Mouse (Mus musculus) c-Kit-positive CD71-negative TER-119-negative erythroid progenitor cells, embryonic 14.5 days (primary cell): ENCODE data around the gene Mrpl19.

Experiments
- DNase-seq: peaks from one replicate; pipeline ENCODE4 v3.0.0-alpha.2; 2013; ENCODE audit warnings: low read depth

Mrpl19 gene

DNA sequence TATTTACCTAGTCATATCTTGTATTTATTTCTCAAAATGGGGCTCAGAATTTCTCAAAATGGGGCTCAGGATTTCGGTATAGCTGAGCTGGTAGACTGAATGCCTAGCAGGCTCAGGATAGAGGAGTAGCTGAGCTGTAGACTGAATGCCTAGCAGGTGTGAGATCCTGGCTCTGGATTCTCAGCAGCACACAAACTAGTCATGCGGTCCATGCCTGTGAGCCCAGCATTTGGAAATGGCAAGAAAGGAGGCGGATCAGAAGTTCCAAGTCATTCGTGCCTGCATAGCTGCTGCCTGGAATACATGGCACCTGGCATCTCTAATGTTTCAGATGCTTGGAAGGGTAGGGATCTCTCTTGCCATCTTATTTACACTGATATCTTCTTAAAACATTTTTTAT is 36.4 kb downstream of the Mrpl19 start:
- no peak for DNase-seq

DNA sequence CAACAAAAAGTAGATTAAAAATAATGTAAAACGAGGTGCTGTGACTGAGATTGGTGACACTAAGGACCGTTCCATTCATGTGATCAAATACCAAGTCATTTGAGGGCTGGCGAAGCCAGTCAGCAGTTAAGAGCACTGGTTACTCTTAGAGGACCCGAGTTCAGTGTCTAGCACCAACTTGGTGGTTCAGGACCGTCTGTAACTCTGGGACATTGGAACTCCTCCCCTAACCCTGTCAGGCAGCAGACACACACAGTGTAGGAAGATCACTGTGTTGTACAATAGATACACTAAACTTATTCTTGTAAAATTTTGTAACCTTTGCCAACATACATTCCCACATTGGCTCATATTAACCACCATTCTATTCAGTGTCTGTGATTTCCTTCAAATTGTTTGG is 41.5 kb downstream of the Mrpl19 start:
- DNase-seq = no peak

DNA sequence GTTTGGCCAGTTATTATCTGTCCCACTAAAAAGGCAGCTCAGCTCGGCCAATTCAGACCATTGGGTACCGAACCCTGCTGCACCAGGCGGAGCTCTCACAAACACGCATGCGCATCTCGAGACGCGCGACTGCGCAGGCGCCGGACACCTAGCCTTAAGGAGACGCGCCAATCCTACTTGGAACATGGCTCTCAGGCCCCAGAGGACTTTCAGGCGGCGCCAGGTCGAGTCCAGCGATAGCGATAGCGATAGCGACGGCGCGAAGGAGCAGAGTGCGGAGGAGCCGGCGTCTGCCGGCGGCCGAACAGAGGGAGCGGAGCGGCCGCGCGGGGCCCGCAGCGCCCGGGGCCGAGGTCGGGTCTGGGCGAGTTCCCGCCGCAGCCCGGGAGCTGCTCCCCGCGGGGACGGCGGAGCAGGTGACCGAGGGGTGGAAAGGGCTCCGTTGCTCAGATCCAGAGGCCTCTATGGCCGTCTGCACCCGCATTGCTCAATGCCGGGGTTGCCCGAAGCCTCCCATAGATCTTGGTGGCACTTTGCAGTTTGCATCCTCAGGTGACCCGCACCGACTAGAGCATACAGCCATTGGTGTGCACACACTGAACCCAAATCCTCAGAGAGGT is 42.1 kb downstream of the Mrpl19 start, which contains the start of gene Gcfc2:
TSS of gene Gcfc2 (plus strand) at position 147 of the 620 bp plus-strand sequence.
- peak; percentile 85 for DNase-seq

DNA sequence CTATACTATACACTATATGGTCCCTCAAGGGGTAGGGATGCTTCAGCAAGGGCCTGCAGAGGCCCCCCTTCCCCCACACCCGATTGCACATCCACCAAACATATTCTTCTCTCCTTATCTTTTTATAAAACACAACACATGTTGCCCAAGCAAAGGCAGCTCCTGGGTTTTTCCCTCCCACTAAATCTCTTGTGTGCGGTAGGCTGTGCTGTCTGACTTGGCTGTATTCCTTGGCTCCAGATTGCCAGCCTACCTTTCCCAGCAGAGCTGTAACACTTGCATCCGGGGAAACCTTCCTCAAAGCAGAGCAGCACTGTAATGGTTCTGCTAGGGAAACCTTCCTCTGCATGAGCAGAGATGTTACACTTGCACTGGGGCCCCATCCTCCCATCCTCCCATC is 53.6 kb downstream of the Mrpl19 start:
- DNase-seq = no peak

DNA sequence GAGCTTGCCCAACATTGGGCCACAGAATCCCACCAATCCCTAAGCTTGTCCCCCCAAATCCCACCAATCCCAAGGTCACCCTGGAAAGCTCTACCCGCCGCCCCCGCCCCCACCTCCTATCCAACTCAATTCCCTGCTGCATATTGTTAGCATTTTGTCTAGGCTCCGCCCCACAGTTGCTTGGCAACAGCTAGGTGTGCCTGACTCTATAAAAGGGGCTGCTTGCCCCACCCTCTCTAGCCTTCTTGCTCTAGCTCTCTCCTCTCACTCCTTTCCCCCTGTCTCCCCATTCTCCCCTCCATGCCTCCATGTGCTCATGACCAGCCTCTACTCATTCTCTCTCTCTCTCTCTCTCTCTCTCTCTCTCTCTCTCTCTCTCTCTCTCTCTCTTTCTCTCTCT is 54.0 kb downstream of the Mrpl19 start:
- DNase-seq = no peak

DNA sequence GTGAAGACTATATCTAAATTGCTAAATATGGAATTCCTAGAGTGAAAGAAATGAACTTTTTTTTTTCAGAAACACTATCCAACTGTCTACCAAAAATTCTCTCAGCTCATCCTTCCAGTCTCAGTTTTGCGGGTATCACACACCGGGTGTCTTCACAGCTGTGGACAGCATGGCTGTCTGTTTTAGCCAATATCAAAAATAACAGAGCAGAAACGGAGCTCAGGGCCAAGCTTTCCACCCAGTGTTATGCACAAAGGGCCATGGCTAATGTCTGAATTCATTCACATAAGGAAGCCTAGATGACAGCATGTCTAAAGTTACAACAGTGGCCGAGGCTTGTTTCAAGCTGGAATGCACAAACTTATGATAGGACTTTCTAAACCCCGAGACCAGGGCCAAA is 54.5 kb downstream of the Mrpl19 start:
- DNase-seq = no peak

DNA sequence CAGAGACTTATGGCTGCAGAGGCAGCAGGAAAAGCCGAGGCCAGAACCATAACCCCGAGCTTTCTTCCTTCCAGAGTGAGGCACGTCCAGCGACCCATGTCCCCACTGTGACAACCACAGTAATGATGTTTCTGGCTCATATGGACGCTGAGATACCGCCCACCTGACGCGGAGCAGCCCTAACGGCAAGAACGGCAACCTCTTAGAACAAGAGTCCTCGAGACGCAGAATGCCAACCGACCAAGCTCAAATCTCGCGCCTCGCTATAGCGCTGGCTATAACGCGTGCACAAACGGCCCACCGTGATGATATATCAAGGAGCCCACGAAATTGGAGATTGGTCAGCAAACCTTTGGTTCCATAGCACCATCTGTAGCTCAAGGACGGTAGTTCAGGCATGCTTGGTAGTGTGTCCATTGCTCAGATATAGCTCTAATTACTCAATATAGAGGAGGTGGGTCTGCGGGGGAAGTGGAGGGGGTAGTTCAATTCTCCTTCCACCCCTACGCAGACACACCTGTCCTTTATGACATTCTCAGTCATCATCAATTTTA is 55.4 kb downstream of the Mrpl19 start:
- no peak for DNase-seq
